In the genomic region with DNA sequence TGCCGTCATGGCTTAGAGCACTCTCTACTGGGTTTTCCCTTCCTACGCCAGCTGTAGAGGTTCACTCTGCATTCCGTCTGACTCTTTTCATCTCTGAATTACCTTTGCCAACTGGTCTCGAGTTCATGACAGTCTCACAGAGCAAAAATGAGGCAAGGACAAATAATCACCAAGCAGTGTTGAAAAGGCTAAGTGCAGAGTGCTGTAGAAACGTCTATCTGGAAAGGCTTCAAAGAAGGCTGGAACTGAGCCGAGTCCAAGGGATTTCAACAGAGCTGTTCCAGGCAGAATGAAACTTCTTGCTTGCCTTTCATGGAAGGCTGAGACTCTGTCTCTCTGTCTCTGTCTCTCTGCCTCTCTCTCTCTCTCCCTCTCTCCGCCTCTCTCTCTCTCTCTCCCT, we compare ENCODE assay signal across 26 mouse cellular contexts. TPM values are rescaled to one million over a fixed set of nuclear protein-coding genes. Genes with fewer than 3 reads are reported as not detected.
DNase-seq lines count a peak whose midpoint lies in the region; TF ChIP-seq lines count a peak whose summit lies in the region.
"Had no signal": no experiment of that assay in that cellular context is flagged by ENCODE, and none has a peak within 500 bp of the region (broad histone marks: within the 10 kb centered on the region; RNA-seq: fewer than 3 reads in every experiment).

No protein-coding gene starts in this region.

- no peak for TF ChIP-seq POLR2A in liver, adult 2 months (IDR thresholded peaks at IDR 0.05; ENCODE audit: extremely low read depth, insufficient read depth, low read length)

- no peak overlapping the region for H3K4me3 ChIP-seq in liver, adult 2 months (ENCODE audit: insufficient read depth, low read depth, low read length)
- H3K4me3 ChIP-seq: embryonic facial prominence, embryonic 12.5 days; forebrain, embryonic 12.5 days; intestine, embryonic 15.5 days; layer of hippocampus, adult 2 months; limb, embryonic 12.5 days; liver, embryonic 13.5 days had no signal

- no peaks in the 10 kb centered on the region for H3K36me3 ChIP-seq in liver, adult 2 months (ENCODE audit: control insufficient read depth, insufficient read depth, low read length)
- H3K36me3 ChIP-seq: embryonic facial prominence, embryonic 12.5 days; forebrain, embryonic 12.5 days; intestine, embryonic 15.5 days; limb, embryonic 12.5 days; liver, embryonic 13.5 days had no signal

- no peaks in the 10 kb centered on the region for H3K27me3 ChIP-seq in liver, adult 2 months (ENCODE audit: control insufficient read depth, insufficient read depth, low read length)
- H3K27me3 ChIP-seq: embryonic facial prominence, embryonic 12.5 days; forebrain, embryonic 12.5 days; intestine, embryonic 15.5 days; limb, embryonic 12.5 days; liver, embryonic 13.5 days had no signal

- 52% methylated on average over 7 of the region's 7 CpGs for WGBS in liver, adult 2 months

- no peaks in the 10 kb centered on the region for H3K79me2 ChIP-seq in liver, adult 2 months (ENCODE audit: control insufficient read depth, insufficient read depth, low read length)

- DNase-seq in heart, adult 18-20 months: peak; percentile 12 to 31
- DNase-seq in heart, adult 8-10 months (ENCODE audit: low spot score): no peak
- peak; percentile 69 for DNase-seq in liver, adult 2 months (ENCODE audit: extremely low read depth, low read depth, low spot score)
- no peak for DNase-seq in liver
- peak; percentile 64 for DNase-seq in NIH3T3 (ENCODE audit: low read depth)
- DNase-seq in adipocyte (ENCODE audit: low spot score): peak; percentile 63
- DNase-seq in yolk sac, embryonic 10.5 days (ENCODE audit: low spot score): no peak
- DNase-seq in kidney, adult 8-10 months: no peak
- DNase-seq: cerebellum, adult 11-12 months; gastrocnemius, postnatal 25 days; kidney, postnatal 25 days; liver, embryonic 13.5 days; midbrain, embryonic 14.5 days; right cerebral cortex, postnatal 14 days had no signal

- H3K27ac ChIP-seq in liver, adult 2 months (replicated peaks; ENCODE audit: insufficient read depth, low read depth, low read length): no peak overlapping the region
- H3K27ac ChIP-seq: embryonic facial prominence, embryonic 12.5 days; forebrain, embryonic 12.5 days; hindbrain, embryonic 14.5 days; intestine, embryonic 15.5 days; layer of hippocampus, adult 2 months; limb, embryonic 12.5 days; liver, embryonic 13.5 days had no signal

- no peak overlapping the region for H3K9ac ChIP-seq in liver, adult 2 months (ENCODE audit: low read depth, low read length)
- H3K9ac ChIP-seq: embryonic facial prominence, embryonic 12.5 days; forebrain, embryonic 12.5 days; hindbrain, embryonic 14.5 days; intestine, embryonic 15.5 days; limb, embryonic 12.5 days; liver, embryonic 13.5 days had no signal

- H3K4me1 ChIP-seq in liver, adult 2 months (ENCODE audit: control insufficient read depth, insufficient read depth, low read length): no peaks in the 10 kb centered on the region
- H3K4me1 ChIP-seq: embryonic facial prominence, embryonic 12.5 days; forebrain, embryonic 12.5 days; intestine, embryonic 15.5 days; limb, embryonic 12.5 days; liver, embryonic 13.5 days had no signal

- no peak for TF ChIP-seq CTCF in liver, adult 2 months (IDR thresholded peaks at IDR 0.05; ENCODE audit: low read depth, low read length)

RNA-seq across cellular contexts. Expression of a gene that starts 47.8 kb away (rescaled TPM):
- not detected for total RNA-seq in heart, adult 18-20 months (2021)
- total RNA-seq in heart, adult 8-10 months (2022): not detected
- not detected in 2 replicates for total RNA-seq in liver, adult 2 months (2014; rRNA removed)
- polyA plus RNA-seq in liver, adult 2 months (2012; rRNA removed): not detected in 2 replicates
- total RNA-seq: gastrocnemius, postnatal 25 days; heart, postnatal 36 days; megakaryocyte-erythroid progenitor cell, adult 5-6 weeks; MEL had no signal
- polyA plus RNA-seq: forebrain, embryonic 12.5 days; intestine, embryonic 15.5 days; kidney, embryonic 14.5 days; limb, embryonic 12.5 days; liver, embryonic 13.5 days; lung, embryonic 16.5 days; urinary bladder, adult 2 months had no signal

Comparison
In these comparisons a context has a peak if more than half of its experiments do, and no peak if none do; other contexts are left out.
1. DNase-seq: peak in heart, adult 18-20 months (2 of 2), liver, adult 2 months (single experiment), NIH3T3 (single experiment) and adipocyte (single experiment); none in heart, adult 8-10 months (single experiment), liver (single experiment), yolk sac, embryonic 10.5 days (single experiment) and kidney, adult 8-10 months (0 of 2).